Mouse (Mus musculus): Measurements from ENCODE around the gene Tatdn3.
A peak's percentile ranks its signal among the peaks of the same experiment; 100 is the strongest.

The Tatdn3 gene

DNA sequence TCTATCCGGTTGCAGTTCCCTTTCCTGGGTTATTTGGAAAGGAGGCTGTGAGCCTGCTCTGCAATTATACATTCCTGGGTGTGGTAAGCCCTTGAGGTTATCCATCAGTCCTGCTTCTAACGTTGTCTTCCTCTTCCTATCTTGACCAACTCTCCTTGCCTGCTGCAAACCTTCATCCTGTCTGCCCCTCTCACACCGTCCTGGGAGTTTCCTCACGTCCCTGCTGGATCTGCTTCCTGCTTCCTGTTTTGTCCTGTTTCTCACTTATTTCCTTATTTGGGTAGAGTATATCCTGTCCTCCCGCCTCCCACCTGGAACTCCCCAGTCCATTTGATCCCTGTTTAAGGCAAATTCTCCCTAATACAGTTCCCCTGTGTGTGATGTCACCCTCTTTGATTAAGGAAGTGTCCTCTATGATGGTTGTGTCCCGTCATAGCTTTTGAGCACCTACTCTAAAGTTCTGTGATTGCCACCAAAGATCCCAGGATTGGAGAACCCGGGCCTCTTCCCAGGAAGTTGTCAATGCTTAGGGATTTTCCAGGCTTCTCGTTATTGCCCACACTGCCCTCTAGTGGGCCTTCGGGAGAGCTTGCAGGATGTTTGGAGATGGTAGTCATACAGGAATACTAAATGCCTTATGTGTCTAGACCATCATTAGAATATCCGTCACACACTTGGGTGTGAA is 12.6 kb upstream of the Tatdn3 start:
- DNase-seq (ENCODE audit: low read depth, low spot score) = no peak

DNA sequence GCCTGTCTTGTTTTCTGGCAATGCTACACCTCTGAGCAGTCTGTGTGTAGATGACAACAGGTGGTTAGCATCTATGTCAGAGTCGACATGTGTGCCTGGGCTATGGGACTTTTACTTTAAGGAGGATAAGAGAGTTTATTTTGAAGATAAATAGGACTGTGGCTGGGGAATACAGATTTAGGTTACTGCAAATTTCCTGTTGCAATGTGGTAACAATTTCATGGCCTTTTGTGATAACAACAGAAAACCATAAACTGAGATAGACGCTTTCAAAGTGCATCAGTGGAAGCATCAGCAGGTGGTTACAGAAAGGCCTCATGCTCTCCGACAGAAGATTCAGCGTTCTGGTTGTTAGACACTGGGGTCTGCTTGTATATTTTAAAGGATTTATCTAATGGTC is 10.8 kb upstream of the Tatdn3 start:
- no peak for DNase-seq (ENCODE audit: low read depth, low spot score)

DNA sequence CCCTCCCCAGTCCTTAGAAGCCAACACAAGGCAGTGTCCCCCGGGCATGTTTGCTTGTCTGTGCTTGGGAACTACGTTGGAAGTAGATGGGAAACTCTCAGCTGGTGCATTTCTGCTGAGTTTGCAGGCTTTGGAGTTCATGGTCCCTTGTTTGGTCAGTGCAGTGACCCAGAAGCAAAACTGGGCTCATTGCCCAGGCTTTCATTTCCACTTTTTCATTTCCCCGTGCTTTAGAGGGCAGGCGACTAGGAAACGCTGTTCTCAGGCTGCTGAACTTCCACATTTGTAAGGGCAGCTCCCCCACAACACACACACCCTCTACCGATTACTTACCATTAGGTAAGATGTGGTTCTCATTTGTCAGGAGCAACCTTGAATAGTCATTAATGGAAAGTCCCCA is 10.3 kb upstream of the Tatdn3 start:
- DNase-seq (ENCODE audit: low read depth, low spot score) = peak; percentile 77

DNA sequence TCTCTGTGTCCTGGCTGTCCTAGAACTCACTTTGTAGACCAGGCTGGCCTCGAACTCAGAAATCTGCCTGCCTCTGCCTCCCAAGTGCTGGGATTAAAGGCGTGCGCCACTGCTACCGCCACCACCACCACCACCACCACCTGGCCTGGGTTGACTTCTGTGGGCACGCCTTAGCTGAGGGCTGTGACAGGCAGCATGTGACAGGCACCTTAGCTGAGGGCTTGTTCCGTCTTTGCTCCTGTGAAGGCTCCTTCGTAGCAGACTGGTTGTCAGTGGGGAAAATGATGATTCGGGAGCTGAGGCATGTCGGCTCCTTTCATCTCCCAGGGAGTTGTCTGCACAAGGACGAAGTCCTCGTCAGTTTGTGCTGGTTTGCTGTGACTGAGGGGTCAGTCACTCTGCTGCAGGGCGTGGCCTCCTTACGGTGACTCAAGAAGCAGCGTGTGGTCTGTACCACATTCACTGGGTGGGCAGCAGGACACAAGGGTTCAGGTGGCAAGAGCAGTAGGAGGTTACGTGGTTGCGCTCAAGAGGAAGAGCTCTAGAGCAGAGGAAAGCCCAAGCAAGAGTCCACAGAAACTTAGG is 9.7 kb upstream of the Tatdn3 start:
- DNase-seq (ENCODE audit: low read depth, low spot score) = no peak

DNA sequence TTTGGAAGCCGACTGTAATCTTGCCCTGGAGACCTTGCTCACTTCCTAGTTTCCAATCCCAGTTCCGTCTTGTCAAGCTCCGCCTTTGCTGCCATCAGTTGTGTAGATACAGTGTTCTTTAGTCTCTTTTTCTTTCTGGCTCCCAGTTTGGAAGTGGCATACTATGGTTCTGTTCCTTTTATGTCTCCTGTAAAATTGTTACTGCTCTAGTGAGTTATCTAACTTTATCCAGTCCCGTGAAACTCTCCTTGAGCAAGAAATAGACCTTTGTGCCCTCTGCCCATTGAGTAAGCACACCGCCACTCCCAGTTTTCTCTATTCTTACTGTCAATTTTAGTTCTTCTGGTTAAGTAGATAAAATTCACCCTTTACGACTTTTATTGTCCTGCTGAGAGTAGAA is 8.9 kb upstream of the Tatdn3 start:
- DNase-seq (ENCODE audit: low read depth, low spot score) = no peak

DNA sequence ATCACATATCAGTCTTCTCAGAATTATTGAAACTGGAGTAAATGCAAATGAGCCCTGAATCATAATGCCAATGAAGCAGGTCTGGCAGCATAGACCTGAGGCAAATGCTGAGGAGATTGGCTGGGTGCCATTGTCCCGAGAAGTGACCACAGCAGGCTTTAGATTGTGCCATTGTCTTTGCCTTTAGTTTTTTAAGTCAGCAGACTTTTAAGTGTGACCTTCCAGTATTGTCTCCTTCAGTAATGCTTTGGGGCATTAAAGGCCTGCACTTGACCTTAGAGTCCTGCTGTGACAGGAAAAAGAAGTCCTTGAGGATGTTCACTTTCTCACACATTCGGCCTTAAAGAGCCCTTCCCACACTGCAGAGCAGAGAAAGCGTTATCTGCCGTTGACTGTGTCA is 7.5 kb upstream of the Tatdn3 start:
- DNase-seq (ENCODE audit: low read depth, low spot score) = no peak

DNA sequence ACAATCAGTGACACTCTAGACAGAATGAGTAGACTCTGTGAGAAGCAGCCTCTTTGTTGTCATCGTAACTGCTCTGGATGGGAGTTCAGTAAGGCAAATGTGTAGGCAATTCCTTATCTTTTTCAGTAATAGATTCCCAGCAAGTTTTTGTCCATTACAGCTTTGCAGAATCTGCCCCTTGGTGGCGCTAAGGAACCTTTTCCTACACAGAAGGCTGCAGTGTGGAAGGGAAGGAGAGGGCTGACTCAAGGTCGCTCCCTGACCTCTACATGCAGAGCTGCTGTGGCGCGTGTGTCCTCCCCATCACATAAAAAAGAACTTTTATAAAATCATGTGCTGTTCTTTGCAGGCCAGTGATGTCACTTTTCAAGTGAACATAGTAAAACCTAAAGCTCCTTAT is 5.6 kb upstream of the Tatdn3 start:
- no peak for DNase-seq (ENCODE audit: low read depth, low spot score)

DNA sequence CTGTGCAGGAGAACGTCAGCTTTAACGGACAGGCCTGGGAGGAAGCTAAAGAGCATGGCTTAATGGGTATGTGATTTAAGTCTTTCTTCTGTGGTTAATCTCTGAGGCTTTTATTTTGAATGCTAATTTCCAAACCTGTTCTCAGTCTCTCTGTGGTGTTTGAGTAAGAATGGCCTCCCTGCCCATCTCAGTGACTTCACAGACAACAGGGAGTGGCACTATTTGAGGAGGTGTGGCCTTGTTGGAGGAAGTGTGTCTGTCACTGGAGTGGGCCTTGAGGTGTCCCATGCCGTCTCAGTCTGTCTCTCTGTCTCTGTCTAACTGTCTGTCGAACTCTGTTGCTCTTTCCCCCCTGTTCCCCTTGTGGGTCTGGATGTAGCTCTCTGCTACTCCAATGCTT is 2.5 kb upstream of the Tatdn3 start:
- DNase-seq (ENCODE audit: low read depth, low spot score) = no peak

DNA sequence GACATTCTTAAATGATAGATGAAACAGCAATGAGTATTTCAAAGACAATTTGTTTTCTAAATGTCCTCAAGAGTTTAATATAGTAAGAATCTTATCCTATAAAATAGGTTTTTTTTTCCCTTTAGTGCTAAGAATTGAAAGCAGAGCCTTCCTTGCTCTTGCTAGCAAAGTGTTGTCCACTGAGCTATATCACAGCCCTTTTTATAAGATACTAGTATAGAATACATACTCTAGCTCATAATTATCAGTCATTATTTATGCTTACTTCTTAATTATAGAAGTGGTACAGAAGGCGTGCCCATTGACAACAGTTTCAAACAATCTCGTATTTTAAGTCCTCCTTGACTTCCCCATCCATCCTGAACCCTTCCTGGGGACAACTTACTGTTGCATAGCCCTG is 1.8 kb upstream of the Tatdn3 start:
- no peak for DNase-seq (ENCODE audit: low read depth, low spot score)

DNA sequence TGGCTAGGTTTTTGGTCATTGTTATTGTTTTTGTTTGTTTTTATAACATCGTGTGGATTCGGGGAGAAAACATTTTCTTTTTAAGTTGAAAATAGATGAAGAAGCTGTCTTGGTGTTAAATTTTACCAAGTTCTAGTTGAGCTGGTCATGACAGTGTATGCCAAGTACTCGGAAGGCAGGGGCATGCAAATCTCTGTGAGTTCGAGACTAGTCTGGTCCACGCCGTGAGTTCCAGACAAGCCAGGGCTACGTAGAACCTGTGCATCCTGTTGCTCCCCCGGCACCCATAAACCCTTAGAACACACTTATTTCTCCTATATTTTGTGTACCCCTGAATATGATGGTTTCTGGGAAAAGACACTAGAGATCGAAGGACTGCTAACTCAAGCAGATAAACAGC is 968 bp upstream of the Tatdn3 start:
- DNase-seq (ENCODE audit: low read depth, low spot score) = peak; percentile 26

DNA sequence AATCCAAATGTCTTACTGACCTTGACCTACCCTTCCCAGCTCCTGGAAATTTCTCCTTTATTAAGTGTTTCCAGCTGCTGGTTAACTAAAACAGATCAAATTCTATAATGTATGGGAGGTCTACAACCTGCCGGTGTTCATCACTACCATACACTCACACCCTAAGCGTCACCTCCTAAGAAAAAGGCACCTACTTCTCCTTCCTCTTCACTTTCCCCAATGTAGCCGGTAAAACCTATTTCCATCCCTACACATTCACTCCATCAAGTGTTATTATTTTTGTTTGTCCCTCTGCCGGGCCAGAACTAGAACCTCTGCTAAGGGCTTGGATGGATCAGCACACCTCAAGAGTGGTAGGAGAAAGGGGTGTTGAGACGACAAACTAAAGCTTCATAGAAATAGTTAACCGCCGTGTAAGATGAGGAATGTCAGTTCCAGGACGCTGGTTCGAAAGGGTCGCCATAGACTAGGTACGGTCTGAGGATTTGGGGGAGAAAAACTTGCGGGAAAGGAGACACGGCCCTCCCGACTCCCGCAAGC is 421 bp downstream of the Tatdn3 start:
- no peak for DNase-seq (ENCODE audit: low read depth, low spot score)

DNA sequence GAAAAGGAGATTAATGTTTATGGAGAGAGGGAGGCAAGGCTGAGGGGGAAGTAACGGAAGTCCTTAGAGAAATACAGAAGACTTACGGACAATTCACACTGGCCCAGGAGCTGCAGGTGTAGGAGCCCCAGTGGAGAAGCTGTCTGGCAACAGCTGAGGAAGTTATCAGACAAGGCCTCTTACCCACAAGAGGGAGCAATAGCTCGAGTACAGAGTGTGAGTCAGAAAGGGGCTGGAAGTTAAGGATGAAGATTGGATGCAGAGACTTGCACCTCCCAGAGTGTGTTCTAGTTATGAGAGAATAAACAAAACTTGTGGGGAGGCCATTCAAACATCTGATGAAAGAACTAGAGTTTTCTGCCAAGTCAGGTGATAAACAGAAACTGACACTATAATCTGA is 5.3 kb downstream of the Tatdn3 start:
- no peak for DNase-seq (ENCODE audit: low read depth, low spot score)

DNA sequence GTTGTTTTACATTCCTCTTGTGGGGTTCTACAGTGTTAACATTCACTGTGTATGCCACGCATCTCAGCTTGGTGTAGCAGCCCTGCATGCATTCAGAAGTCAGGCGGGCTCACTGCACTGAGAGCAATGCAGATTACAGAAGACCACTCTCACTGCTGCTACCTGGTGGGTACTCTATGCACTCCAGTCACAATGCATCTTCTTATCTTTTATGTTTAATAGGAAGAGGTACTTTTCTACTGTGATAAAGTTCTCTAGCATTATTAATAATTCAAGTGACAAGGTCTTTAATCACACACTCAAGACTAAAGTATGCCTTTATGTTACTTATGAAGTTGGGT is 7.2 kb downstream of the Tatdn3 start:
- DNase-seq (ENCODE audit: low read depth, low spot score) = no peak

DNA sequence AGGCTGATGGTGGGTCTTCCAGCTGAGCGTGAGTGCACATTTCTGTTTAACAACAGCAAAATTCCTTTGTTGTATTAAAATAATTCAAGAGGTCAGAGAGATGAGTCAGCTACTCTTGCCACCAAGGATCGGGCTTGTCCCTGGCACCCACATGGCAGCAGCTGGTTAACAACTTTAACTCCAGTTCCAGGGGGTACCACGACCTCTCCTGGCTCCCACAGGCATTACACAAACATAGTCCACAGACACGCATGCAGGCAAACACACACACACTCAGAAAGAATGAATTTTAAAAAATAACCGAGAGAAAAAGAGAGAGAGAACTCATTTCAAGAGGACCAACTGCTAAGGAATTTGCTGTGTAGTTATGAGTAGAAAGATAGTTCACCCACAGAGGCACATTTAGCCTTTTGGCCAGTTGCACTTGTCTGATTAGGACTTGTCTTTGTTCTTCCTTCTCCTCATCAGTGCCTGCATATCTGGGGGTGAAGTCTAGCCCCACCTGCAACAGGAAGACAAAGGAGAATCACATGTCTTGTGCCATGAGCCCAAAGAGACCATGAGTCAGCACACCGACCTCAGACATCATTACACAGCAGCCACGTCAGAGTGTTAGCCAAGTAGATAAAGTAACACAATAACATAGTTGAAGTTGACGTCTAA is 7.7 kb downstream of the Tatdn3 start:
- no peak for DNase-seq (ENCODE audit: low read depth, low spot score)

DNA sequence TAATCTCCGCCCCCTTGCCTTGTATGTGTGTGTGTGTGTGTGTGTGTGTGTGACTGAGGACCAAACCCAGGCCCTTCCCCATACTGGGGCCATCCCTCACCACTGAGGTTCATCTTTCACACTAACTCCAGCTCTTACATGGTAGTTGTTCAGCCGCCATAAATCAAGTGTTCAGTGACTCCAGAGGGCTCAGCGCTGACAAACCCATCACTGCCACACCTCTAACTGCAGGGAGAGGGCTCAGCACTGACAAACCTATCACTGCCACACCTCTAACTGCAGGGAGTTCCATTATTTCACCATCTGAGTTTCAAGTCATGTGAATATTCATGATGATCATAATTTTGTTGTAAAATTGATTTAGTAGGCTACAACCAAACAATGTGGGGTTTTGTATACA is 9.2 kb downstream of the Tatdn3 start:
- DNase-seq (ENCODE audit: low read depth, low spot score) = no peak

DNA sequence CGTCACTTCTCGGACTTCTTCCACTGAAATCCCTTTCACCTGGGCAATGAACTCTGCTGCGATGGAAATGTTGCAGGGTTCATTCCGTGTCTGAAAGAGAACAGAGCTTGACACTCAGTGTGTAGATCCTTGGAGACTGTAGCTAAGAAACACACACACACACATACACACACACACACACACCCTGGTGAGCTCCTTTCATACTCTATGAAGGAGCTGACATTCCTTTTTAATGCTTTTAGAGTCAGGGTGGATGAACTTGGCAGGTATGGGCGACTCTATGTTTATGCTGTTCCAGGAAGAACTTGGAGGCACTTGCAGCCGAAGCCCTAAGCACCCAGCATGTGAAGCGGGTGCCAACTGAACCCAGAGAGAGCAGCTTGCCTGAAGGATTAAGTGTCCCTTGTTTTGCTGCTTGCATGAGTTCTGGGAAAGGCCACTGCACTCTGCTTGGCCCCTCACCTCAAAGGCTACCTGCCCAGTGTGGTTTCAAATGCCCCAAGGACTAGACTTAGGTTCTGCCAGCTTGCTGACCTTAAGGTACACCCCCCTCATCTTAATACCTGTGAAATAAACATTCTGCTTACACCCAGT is 16.4 kb downstream of the Tatdn3 start:
- DNase-seq (ENCODE audit: low read depth, low spot score) = no peak

DNA sequence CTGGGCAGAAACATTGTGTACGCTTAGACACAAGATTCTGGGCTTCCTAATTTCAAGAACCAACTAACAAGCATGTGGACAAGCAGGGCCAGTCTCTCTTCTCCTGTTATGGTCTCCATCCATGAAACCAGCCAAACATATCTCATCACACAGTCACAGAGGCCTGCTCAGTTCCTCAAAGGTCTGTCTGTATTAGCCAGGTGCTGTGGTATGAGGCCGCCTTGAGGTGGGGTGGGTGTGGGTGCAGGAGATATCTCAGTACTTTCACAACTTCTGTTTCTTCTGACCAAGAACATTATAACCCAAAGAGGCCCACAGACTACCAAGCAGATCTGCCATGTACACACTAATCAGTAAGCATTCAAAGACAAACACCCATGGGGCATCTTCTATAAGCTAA is 17.5 kb downstream of the Tatdn3 start:
- DNase-seq (ENCODE audit: low read depth, low spot score) = no peak

DNA sequence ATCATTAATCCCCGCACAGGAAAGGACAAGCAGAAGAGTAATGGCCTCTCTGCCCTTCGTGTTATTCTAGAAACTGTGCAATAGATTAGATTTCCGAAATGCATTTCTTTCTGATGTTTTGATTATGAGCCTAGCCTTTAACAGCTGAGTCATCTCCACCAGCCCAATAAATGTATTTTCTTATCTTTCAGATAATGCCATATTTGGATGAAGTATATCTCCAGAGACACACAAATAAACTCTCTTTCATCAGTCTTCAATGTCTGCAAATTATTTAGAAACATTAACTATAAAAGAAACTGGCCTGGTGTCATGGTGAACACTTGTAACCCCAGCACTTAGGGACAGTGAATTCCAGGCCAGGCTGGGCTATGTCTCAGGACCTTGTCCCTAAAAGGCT is 20.0 kb downstream of the Tatdn3 start:
- DNase-seq (ENCODE audit: low read depth, low spot score) = no peak

DNA sequence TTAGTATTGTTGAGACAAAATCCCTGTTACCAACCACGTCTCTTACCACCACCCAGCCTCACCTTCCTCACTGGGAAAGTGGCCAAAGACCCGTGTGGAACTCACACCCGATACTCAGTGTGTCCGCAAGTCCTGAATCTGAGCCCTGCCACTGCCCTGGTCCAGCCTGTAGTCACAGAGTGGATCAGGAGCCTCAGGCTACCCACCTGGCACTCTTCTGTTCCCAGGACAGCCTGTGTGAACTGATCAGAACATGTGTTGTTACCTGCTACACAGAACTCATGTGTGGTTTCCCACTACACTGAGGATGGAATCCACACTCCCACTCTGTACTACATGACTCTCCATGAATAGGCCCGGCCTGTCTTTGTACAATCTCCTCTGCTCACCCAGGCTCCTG is 20.6 kb downstream of the Tatdn3 start:
- DNase-seq (ENCODE audit: low read depth, low spot score) = no peak

DNA sequence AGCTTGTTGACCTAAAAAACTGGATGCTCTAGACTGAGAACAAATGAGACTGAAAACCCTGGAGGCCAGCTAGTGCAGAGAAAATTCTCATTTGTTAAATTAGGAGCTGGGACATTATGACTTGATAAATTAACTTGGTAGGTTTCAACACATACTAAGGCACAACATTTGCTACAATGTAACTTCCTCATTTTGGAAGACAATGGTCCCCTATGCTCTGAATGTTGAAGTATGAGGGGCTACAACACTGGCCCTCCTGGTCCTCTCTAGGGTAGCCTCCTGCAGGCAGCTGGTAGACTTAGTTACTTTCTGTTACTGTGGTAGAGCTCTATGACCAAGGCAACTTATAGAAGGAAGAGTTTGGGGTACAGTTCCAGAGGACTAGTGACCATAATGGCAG is 21.4 kb downstream of the Tatdn3 start:
- DNase-seq (ENCODE audit: low read depth, low spot score) = no peak

DNA sequence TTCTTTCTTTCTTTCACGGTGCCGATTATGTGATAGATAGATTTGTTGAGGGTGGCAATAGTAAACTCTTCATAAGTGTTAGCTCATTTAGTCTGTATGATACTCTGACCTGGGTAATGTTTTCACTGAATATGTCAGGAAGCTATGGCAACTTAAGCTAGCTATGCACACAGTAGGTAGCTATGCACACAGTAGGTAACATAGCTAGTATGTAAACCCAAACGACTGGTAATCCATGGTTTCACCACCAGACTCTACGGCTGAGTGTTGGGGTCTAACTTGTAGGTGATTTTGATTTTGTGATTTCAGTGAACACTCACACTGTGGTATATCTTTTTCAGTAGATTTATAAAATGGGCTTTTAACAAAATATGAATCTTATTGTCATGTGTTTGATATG is 24.7 kb downstream of the Tatdn3 start:
- no peak for DNase-seq (ENCODE audit: low read depth, low spot score)

DNA sequence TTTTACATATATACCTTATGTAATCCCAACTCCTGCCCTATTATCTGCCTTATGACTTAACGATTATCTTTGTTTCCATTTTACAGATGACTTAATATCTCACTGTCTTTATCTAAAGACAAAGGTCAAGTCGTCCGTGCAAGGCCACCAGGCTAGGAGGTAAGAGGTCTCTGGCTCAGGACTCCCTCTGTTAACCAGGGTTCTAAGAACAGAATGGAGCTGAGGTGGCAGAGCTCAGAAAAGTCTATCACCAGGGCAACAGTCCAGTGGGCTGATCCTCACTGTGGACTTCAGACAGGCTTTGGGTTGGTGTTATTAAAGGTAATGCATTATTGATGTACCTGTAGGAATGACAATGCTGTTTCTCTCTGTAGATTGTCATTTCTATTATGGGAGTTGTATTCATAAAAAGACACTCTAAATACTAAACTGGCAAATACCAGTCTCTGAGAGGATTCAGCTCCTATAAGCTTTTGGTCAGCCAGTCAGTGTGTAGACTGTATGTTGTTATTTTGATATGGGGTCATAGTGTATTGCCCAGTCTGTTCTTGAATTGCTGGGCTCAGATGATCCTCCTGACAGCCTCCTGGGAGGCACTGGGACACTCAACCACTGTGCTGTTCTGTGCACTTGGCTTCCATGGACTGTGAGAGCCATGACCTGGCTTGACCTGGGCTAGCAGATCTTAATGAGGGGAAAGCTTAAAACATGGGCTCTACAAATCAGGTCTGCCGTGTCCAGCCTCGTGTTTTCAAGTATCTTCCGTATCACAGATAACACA is 26.0 kb downstream of the Tatdn3 start, which contains the start of gene Spata45:
Gene Spata45, plus strand, starts transcription at position 86 of the 781 bp plus-strand sequence.
- no peak for DNase-seq (ENCODE audit: low read depth, low spot score)

All from A20 (cell line).